Mouse (Mus musculus) megakaryocyte, embryonic 14.5 days (primary cell): ENCODE data around the gene Dbi.

Experiments
- FLI1 ChIP-seq: IDR thresholded peaks from 2 replicates; pipeline ENCODE4 v1.6.1; 2012; ENCODE audit warnings: low read length, inconsistent platforms, mixed read lengths
- GATA1 ChIP-seq: IDR thresholded peaks from 3 replicates; pipeline ENCODE4 v1.6.1; 2012; ENCODE audit warnings: mixed read lengths, low read length, inconsistent platforms, borderline replicate concordance

DNA sequence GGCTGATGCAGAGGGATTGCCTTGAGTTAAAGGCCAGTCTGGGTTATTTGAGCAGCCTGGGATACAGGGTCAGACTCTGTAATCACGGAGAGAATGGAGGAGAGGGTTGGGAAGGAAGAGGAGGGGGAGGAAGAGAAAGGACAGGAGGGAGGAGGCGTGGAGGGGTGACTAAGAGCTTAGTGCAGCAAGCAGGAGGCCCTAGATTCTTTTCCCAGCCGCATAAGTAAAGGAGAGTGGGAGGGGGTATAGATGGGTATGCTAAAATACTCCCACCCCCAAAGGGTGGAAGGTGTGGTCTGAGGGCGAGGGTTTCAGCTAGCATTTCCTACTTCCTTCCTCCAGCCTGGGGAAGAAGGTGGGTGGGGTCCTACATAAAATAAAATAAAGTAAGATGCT lies 46.6 kb downstream of the Dbi start:
- TF ChIP-seq GATA1 = no peak
- TF ChIP-seq FLI1 = no peak
